Mouse (Mus musculus) thymus, postnatal 4 days (tissue): ENCODE measurements around the gene Slc9a7.

Source experiments
- DNase-seq: peaks from one replicate; pipeline ENCODE4 v3.0.0; 2021

Slc9a7 gene

GRCm38 (mm10) chrX:20129466-20129865 lies 162.1 kb downstream of the Slc9a7 start:
- no peak for DNase-seq

DNA sequence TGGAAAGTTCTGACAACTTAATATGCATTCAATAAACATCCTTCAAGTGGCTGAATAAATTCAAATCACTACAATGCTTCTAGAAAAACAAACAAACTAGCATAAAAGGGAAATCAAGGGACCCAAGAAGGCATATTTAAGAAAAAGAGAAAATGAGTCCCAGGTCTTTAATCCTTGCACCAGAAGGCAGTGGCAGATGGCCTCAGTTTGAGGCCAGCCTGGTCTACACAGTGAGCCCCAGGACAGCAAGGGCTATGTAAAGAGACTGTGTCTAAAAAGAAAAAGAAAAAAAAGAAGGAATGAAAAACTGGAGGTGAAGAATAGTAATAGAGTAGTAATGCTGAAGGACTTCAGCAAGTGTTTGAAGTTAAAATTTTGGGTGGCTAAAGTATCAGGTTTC lies 162.7 kb downstream of the Slc9a7 start:
- no peak for DNase-seq

DNA sequence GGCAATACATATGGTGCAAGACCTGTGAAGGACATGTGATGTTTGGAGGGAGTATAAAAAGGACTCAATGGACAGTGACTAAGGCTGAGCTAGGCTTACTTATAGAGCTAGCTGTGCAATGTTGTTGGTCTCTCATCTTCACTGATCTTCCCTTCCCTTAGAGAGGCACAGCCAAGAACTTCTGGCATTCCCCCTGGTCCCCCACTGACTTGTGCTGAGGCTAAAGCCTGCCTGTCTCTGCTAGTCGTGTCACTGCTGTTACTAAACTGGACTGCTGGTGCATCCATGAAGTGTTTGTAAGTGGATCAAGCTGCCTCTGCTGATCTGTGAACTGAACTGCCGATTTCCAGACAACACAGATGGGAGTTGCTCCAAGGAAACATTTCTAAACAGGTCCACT lies 166.1 kb downstream of the Slc9a7 start:
- no peak for DNase-seq

GRCm38 (mm10) chrX:20117717-20118116 lies 173.9 kb downstream of the Slc9a7 start:
- no peak for DNase-seq

- DNase-seq = no peak
Observed at GRCm38 (mm10) chrX:20070196-20070595, 221.4 kb downstream of the Slc9a7 start.

- no peak for DNase-seq
Observed at GRCm38 (mm10) chrX:20066636-20067035, 225.0 kb downstream of the Slc9a7 start.

- DNase-seq = no peak
Observed at GRCm38 (mm10) chrX:20061764-20062480, 229.7 kb downstream of the Slc9a7 start.

- DNase-seq = peak; percentile 7
Observed at GRCm38 (mm10) chrX:20060769-20061315, 230.8 kb downstream of the Slc9a7 start.

DNA sequence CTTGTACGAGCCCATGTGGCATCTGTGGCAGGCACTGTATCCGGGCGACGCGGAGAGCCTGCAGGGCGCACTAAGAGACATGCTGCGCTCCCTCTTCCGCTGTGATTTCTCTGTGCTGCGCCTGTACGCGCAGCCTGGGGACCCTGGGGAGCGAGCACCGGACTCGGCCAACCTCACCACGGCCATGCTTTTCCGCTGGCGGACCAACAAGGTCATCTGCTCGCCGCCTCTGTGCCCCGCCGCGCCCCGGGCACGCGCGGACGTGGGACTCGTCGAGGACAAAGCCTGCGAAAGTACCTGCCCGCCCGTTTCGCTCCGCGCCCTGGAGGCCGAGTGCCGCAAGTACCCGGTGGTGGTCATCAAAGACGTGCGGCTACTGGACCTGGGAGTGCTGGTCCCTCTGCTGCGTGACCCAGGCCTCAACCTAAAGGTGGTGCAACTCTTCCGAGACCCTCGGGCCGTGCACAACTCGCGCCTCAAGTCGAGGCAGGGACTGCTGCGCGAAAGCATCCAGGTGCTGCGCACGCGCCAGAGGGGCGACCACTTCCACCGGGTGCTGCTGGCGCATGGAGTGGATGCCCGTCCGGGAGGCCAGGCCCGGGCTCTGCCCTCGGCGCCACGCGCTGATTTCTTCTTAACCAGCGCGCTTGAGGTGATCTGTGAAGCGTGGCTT lies 231.4 kb downstream of the Slc9a7 start:
- peak; percentile 9 for DNase-seq

- peak; percentile 4 for DNase-seq
Observed at GRCm38 (mm10) chrX:20059381-20059971, 232.1 kb downstream of the Slc9a7 start, which contains the start of gene Chst7. Gene Chst7 (plus strand): TSS chrX:20059560.
